Mouse (Mus musculus) kidney, adult 11 months (tissue): ENCODE results near the gene Dpp8.
"Not testable (repeated sequence)": the region's sequence is repeated elsewhere in the genome, so short reads cannot be mapped to it uniquely, and the experiment has no call there.

ENCODE experiments used
- DNase-seq: peaks from one replicate; pipeline ENCODE4 v3.0.0; 2022

Dpp8 gene

DNA sequence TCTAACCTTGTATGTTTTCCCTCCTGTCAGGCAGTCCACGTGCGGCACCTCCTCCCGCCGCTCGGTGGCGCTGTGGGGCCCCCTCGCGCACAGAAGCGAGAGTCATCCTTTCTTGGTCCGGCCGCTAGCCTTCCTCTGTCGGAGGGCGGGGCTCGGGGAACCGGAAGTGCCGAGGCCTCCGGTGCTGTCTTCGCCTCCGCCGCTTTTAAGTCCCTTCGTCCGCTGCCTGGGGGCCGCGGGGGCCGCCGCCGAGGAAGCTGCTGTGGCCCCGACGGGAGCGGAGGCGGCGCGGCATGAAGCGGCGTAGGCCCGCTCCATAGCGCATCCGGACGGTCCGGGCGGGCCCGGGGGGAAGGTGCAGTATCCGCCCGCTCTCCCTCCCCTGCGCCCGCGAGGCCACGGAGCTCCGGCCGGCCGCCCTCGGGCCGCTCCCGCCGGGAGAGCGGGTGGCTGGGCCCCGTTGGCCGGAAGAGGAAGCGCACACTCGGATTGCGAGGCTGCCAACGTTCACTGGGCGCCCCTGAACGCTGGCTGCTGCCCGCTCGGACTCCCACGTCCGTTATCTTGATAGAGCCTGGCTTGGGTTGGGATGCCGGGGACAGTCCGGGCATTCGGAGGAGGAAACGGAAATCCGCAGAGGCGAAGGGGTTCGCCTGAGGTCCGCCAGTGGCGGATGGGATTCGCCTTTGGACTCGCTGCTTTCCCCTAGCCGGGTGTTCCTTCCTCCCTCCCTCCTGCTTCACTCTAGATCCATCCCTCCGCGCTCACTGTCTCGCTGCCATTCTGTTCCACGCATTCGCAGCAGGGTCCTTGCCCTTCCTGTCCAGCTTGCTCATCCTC, at the start of gene Dpp8:
Gene Dpp8 (plus strand): TSS at position 146 of the 840 bp plus-strand sequence.
- DNase-seq = peak; percentile 92

DNA sequence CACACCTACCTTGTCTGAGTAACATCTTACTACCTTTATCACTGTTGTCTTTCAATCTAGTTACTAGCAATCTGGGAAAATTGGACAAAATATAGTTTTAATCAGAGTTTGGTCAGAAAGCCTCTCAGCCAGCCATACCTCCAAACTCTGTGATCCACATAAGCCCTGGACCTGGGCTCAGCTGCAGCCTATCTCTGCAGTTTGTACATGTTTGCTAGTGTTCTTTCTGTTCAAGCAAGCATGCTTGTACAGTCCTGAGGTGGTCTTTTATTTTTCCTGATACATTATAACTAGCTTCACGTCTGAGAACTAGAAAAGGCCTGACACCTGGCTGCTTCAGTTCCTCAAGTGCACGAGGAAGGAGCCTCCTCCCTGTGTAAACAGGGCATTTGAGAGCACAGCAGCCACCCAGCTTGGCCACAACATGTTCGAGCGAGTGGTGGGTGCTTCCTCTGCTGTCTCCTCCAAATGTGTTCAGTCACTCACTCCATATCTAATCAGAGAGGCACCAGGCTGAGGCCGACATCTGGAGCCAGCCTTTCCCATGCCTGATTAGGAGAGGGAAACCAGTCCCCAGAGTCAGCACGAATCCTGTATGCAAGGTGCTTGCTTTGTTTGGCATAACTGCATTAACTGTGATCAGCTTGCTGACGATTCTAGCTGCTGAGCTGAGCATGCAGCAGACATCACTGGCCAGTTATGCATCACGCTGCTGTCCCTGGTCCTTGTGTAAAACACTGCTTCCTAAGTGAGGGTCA, 47.0 kb upstream of the Dpp8 start:
- DNase-seq = no peak

DNA sequence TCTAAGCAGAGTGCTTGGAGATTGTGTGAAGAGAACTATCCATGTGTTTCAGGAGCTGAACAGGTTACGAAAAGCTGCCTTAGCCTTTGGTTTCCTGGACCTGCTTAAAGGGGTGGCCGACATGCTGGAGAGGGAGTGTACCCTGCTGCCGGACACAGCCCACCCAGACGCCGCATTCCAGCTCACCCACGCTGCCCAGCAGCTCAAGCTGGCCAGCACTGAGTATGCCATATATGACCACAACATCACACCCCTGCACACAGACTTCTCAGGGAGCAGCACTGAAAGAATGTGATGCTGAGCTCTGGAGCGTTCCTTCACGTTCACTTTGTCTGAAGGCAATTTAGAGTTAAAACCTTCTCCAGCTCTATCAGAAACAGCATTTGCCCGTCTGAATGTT, 46.4 kb upstream of the Dpp8 start:
- no peak for DNase-seq

DNA sequence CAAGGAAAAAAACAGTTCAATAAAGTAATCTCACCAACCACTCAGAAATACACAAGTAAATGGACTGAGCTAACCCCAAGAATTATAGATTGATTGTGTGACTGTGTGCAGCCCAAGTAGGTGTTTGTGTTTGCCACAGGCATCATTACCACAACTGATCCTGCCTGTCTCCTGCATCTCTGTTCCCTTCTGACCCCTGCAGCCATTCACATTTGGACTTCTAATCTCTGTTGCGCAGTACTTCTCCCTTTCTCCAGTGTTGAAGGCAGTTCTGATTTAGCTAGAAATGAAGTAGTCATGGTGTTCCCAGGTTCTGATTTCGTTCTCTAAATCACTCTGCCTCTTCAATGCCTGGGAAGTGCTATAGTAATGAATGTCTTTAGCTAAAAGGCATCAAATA, 44.6 kb upstream of the Dpp8 start:
- DNase-seq = no peak

DNA sequence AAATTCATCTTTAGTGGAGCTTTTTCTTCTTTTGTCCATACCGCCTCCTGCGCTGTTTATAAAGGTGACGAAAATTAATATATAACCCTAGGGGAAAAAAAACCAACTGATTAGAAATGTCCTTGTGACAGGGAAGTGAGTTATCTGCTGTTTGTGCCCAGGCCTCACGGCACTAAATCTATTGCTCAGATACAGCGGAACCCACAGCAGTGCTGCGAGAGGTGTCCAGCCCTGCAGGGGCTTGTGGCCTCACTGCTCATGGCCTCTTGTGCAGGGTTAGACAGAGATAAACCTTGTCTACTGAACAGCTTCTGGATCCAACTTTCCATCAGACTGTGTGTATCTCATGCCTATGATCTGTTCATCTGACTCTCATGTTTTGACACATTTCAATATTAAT, 43.8 kb upstream of the Dpp8 start:
- DNase-seq = no peak

DNA sequence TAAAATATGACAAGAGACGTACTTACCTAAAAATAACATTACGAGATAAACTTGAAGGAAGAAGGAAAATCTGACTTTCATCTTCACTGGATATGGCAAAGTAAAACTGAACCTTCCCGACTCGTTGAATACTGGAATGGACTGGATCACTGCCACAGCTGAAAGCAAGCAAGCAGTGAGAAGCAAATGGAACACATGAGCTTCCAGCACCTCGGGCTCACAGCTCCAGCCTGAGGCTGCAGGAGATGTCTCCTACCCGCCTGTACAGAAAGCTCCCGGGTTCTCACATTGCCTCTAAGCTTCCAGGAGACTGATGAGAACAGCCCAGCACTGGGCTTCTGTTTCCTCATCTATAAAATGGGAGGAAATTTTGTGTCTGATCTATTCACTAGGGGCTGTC, 41.9 kb upstream of the Dpp8 start:
- no peak for DNase-seq

DNA sequence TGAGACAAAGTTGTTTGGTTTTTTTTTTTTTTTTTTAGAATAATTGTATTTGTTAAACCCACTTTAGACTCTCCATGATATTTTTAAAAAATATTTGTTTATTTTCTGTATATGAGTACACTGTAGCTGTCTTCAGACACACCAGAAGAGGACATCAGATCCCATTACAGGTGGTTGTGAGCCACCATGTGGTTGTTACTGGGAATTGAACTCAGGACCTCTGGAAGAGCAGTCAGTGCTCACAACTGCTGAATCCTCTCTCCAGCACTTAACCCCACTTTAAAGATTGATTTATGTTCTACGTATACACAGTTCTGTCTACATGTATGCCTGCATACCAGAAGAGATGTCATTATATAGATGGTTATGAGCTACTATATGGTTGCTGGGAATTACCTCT, 36.8 kb upstream of the Dpp8 start:
- DNase-seq = not testable (repeated sequence)

DNA sequence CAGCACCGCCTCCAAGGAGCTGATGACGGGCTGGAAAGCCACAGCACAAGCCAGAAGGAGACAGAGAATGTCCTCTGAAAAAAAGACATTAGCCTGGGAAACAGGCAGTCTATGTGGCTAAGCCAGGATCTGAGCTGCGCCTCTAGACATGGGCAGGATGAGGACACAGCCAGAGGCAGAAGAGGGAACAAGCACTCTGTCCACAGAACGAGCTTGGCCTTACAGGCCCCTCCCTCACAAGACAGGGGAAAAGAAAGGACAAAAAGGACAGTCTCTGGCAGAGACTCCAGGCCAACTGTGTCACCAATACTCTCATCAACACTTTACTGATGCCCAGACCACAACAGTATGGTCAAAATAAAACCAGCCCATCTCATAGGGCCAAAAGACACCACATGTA, 30.7 kb upstream of the Dpp8 start:
- DNase-seq = no peak

DNA sequence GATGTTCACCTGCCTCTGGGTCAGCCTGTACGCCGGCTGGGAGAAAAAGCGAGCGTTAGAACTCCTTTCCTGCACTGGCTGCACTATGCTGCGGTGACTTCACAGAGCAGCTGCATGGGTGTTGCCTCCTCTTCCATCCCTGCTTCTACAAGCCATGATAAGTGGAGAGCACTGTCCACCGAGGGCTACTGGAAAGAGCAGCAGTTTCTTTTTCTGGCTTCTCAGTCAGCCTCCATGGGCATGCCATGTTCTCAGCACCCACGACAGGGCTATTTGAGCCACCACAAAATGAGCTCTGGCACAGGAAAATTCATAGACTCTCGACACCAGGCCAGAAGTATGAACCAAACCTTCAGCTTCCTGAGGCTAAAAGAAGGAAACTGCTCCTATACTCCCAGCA, 26.5 kb upstream of the Dpp8 start:
- DNase-seq = no peak

DNA sequence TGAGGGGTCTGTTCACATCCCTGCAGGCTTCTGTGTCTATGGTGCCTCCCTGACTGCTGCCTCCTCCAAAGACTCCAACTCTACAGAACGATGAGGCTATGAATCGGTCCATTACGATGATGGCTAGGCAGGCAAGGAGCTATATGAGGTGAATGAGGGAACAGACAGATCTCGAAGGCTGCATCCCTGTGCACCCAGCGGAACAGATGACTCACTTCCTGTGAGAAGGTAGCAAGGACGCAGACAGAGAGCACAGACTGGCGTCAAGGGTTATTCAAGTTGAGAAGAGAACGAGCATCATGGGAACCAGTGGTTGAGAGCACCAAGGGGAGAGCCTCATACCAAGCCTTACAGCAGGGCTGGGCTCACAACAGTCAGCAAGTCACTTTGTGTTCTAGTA, 21.6 kb upstream of the Dpp8 start:
- DNase-seq = no peak

DNA sequence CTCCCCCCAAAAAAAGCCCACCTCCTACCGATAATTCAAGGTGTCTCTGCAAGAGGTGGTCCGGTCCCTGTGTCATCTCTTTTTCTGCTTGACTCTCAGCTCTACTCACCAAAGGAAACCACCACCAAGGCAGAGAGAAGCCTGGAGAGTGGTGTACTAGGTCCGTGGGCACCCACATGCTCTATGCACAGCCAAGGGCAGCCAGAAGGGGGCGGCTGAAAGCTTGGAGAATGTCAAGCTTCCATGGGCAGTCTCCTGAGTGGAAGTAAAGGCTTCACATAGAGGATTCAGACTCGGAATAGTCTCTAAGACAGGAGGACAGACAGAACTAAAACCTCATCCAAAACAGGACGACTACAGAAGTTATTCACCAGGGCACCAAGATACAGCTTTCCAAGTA, 20.9 kb upstream of the Dpp8 start:
- DNase-seq = no peak

DNA sequence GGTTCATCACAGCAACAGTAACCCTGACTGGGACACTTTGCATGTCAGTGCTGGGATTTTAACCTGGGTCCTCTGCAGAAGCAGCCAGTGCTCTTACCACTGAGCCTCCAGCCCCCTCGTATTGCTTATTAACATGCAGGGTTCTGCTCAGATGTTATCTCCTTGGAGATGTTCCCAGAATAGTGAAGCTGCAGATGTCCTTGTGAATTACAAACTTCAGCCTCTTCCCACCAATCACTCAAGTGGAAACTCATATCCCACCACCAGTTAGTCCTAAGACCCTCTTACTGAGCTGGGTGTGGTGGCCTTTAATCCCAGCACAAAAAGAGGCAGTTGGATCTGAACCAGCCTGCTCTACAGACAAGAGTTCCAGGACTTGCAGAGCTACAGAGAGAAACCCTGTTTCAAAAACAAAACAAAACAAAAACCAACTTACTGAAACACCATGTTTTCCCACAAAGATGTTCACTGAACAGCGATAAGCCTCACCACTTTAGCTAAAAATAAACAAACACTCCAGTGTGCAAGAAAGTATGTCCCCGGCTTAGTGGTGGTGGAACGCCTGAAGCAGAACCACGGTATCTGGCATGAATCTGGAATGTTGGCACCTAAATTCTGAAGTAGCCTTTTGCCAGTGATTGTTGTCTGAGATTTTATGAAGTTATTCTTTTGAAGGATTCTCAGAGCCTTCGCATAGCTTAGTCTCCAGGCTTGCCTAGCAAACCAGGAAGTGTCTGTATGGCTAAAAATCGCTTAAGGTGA, 16.6 kb upstream of the Dpp8 start:
- DNase-seq = no peak

DNA sequence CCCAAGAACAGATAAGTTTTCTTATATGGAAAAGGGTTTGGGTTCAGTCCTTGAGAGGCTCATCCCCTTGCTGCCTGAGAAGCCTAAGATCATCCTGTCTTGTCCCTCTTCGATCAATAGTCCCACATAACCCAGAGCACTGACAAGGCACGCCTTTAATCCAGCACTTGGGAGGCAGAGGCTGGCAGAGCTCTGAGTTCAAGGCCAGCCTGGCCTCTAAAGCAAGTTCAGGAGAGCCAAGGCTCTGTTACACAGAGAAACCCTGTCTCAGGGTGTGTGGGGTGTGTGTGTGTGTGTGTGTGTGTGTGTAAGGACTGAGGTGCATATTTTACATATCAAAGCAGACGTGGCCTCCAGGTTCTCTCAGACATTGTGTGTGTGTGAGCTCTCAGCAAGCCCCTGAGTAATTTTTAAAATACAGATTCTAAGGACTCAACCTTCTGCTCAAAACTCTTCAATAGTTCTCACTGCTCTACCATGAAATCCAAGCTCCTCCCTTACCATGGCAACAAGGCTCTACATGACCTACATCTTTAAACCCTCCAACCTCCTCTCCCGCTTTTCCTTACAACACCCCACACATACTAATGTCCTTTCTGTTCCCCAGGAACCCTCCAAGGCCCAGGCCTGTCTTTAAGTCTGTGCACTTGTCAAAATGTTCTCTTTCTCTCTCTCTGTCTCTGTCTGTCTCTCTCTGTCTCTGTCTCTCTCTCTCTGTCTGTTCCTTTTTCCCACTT, 15.8 kb upstream of the Dpp8 start:
- DNase-seq = no peak

DNA sequence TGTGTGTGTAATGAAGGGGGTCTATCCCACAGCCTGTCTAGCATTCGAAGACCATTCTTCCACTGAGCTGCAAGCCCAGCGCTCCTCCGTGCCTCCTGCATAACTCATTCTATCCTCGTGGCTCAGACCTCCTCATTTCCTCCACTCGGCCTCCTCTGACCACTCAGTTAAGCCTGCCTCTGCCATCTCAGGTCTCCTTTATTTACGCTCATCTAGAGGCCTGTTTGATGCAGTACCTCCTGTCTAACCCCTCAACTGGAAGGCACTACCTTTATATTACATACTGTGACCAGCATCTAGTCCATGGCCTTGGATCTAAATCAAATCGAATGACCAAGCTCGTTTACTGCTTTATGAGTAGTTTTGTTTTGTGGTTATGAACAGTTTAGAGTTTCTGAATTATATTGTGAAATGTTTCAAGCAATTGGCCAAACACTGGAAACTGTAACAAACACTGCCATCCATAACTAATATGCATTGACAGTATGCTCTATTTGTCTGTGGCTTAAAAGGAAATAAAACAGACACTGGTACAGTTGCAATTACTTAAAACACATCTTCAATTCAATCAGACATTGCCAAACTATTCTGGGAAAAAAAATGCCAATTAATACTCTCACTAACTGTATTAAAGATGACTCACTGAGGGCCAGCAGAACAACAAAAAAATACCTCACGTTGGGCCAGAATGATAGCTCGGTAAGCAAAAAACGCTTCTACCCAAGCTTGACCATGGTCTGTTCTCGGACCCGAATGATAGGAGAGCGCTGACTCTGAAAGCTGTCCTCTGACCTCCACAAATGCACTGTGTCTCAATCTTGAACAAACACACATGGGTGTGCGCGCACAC, 15.0 kb upstream of the Dpp8 start:
- no peak for DNase-seq

DNA sequence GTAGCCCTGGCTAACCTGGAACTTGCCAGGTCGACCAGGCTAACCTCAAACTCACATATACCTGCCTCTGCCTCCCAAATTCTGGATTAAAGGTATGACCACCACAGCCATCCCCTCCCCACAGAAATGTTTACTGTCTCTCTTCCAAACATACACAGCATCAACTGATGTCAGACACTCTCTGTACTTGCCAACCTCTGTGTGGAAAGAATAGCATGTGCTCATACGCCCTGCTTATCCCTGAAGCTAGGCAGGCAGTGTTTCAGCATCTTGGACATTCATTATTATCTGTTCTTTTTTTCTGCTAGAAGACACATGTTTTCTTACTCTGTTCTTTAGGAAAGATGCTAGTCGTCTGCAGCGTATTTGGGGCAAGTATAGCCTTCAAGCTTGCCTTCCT, 14.3 kb upstream of the Dpp8 start:
- no peak for DNase-seq

DNA sequence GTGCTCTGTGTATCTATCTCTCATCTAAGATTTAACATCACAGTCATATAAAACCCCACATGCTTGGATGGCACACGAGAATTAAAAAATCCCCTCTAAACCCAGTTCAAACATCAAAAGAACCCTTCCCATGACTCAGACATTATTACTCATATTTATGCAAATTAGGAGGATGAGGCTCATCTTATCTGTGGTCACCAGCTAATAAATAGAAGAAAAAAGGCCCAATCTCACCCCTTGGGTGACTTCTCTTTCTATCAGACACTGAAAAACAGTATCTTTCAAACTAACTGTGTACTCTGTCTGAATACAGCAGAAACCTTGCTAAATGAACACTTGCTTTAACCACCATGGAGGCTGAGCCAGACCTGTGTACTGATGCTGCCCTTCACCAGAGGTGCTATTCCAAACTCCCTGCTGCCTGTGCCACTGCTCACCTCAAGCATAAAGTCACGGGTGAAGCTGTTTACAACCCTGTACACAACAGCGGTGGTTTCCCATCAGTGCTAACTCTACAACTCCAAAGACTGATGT, 13.6 kb upstream of the Dpp8 start:
- DNase-seq = no peak

DNA sequence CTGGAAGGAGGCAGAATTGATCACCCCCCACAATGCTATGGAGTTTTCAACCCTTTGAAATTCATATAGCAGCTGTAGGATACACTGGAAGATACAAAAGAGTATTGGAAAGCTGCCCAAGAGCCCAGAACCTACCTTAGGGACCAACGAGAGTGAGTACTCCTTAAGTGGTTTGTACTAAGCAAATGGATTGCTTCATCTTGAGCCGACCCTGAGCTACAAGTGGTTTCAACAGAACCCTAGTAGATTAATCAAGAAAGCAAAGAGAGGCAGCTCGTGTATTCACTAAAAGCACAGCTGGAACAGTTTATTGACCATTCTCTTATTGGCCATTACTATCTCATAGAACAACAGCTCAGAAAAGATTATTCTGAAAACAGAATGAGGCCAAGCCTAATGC, 13.1 kb upstream of the Dpp8 start:
- DNase-seq = no peak

DNA sequence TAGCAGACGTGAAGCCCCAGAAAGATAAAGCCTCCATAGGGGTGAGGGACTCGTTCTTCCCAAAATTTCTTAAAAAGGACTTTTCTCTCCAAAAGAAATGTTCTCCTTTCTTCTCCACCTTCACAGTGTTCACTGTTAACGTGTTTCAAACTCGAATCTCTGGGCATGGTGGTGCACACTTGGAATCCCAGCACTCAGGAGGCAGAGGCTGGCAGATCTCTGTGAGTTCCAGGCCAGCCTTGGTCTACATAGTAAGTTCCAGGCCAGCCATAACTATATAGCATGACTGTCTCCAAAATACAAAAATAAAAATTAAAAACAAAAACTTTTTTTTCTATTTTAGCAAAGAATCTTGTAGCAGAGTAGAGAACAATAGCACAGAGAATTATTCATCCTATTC, 12.1 kb upstream of the Dpp8 start:
- DNase-seq = no peak

DNA sequence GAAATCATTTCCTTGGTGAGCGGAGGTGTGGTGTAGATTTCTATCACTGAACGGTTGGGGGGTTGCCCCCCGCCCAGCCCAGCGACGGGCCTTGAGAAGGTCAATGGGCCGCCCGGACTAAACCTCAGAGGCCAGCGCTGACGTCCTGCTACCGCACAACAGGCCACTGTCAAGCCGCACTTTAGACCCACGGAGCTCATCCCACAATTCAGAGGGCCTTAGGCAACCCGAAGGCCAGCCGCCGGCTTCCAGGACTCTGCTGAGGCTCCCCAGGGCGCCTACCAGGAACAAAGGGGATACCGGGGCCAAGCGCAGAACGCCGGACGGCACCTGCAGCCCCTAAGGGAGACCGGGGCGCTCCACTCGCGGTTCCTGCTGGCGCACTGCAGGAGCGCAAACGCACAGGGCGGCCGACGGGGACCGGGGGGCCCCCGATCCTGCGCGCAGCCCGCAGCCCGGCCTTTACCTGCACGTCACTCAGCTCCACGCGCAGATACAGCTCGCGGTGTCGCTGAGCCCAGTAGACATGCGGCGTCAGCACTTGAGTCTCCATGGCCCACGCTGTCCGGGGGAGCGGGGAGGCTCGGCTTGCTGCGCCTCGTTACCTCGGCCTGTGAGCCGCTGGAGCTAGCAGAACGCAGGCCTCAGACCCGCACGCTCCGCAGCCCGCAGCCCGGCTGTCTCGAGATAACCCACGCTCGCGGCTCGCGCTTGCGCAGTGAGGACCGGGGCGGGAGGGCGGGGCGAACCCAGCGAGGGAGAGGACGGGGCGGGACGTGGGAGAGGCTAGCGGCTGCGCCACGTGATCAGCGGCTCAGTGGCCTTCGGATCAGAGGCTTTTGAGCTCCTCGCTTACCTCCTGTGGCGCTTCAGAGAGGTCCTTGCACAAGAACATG, 11.0 kb upstream of the Dpp8 start, which contains the start of gene Hacd3:
Gene Hacd3 (minus strand): TSS at position 703 of the 896 bp plus-strand sequence.
- DNase-seq = peak; percentile 87

DNA sequence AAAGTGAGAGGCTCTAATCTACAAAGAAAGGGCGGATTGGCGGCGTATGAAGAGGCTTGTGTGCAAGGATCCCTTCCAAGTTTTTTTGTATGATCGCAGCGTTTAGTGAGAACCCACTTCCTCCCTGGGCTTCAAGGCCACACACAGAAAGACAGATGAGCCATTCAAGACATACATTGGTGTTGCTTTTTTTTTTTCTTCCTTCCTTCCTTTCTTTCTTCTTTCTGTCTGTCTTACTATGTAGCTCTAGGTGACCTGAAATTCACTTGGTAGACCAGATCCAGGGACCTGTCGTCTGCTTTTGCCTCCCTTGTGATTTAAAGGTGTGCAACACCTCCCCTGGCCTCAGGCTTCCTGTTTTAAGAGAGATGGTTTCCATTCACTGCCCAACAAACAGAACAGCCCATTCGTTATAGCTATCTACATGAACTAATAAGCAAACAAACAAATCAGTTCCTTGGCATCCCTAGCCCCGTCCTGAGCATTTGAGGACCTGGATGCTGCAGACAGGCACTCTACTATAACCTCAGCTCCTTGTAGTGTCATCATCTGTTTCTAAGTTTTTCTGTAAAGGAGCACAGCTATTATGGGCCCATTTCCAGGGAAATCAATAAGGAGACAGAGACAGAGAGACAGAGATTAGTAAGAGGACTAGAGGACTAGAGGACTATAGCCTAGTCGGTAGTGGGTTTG, 10.2 kb upstream of the Dpp8 start:
- no peak for DNase-seq
